Mouse (Mus musculus): ENCODE data around the gene Mllt6.
A peak's percentile ranks its signal among the peaks of the same experiment; 100 is the strongest.
"Not testable (repeated sequence)": the region's sequence is repeated elsewhere in the genome, so short reads cannot be mapped to it uniquely, and the experiment has no call there.

Gene Mllt6

DNA sequence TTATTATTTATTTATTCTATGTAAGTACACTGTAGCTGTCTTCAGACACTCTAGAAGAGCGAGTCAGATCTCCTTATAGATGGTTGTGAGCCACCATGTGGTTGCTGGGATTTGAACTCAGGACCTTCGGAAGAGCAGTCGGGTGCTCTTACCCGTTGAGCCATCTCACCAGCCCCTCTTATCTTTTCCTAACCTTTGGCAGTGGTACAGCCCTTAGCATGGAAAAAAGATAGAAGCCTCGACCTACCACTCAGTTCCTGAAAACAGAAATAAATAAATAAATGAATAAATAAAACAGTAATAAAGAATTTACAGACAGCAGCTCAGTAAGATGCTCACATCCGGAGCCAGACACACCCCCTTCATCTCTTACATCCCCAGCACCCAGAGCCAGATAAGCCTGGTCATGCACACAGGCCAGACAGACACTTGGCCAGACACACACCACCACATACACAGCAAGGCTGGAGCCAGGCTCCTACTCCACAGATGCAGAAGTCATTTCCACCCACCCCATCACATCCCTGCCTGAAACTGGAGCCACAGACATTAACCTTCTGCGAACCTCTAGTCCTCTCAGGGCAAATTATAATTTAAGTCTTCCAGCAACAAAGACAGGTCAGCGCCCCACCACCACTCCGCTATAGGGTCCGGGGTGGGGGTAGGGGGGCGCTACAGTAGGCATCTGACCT is 34.1 kb downstream of the Mllt6 start:
- DNase-seq, result no peak

DNA sequence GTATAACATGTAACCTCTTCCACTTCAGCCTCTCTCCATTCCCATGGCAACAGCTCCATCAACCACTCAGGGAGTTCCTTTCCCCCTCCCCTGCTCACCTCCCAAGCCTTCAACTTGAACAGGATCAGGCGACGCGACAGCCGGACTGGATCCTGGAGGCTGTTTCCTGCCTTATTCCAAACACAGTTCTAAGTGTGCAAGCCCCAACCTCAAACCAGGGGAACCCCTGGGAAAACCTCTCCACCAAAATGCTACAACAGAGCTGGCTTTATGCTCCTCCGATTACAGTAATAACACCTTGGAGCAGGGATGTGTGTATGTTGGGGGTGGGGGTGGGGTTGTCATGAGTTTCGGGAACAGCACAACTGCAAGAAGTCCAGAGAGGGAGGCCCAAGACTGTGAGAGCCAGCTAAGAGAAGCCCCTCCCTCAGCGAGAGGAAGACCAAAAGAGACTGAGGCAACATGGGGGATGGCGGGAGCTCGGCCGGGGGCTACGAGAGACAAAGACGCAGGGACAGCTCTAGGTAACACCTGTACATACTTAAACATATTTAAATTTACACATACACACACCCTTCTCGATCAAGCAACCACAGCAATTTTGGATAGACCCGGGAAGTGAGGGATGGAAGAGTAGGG is 34.8 kb downstream of the Mllt6 start:
- DNase-seq, result peak in 1 of 2 experiments; percentile 45

DNA sequence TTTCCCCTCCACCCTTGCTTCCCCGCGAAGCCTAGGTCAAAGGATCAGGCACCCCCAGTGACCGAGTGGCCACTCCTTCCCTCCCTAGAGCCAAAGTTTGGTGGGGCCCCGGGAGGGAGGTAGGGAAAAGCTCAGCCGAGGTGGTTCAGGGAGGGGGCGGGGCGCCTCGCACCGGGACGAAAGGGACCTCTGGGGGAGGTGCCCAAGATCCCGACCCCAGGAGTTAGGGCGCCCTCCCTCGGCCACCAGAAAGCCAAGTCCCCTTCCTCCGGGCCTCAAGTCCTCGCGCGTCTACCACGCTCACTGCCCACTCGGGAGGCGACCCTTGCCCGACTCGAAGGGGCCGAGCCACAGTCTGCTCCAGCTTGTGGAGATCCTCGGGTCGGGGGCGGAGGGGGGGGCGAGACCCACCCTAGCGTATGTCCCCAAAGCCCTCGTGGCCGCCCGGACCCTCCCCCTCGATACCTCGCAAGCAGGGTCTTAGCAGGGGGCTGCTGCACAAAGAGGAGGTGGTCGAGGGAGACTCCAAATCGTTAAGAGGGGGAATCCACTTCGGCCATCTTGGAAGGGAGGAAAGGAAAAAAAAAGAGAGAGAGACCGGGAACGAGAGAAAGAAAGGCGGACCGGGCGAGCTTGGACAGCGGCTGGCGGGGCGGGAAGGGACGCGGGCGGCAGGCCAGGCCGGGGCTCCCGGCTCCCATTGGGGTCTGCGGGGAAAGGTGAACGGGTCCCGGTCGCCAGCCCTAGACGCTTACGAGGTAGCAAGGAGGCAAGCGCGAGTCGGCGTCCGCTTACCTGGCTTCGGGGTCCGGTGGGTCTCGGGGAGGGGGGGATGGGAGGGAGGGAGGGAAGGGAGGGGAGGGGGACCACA is 35.8 kb downstream of the Mllt6 start:
- peak; percentile 75 to 88 for DNase-seq

DNA sequence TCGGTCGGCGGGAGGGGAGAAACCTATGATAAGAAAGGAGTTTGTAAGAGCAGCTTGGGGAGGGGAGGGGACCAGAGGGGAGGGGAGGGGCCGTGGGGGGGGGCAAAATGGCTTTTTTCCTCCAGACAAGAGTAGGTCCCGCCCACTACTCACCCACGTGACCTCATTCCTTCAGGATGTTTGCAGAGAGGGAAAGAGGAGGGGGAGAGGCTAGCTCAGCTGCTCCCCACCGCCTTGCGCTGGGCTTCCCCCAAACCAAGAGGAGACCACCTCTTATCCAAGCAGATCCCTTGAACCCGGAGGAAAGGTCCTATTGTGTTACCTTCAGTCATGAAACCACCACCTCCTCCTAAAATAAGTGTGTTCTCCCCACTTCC is 36.4 kb downstream of the Mllt6 start:
- peak; percentile 93 to 97 for DNase-seq

DNA sequence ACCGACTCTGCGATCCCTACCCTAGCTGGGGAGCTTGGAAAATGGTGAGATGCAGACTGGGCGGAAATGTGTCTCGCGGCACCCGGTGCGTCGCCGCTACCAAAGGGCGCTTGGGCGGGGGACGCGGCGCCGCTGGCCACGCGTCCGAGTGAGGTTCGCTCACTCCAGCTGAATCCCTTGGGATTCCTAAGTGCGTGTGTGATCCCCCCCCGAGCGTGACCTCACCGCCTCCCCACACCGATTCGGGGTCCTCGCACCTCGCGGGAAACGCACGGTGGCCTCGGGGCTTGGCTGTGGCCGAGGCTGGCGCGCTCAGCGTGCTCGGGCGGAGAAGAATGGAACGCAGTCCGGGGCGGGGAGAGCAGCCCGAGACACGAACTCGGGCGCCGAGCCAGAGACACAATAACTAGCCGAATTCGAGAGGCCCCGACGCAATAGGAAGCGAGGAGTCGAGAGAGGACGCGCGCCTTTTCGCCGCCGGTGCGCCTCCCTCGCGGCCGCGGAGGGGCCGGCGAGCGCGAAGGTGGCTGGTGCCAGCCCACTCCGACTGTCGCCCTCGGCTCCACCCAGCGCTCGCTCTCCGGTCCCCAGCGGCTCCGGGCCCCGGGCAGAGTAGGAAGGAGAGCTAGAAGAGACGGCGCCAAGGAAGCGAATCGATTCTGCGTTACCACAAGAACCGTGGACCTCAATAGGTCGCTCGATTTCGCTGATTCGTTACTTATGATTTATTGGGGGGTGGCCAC is 37.0 kb downstream of the Mllt6 start, which contains the start of gene Pcgf2:
Gene Pcgf2, minus strand, starts transcription at position 495 of the 743 bp plus-strand sequence.
- peak; percentile 90 to 93 for DNase-seq

DNA sequence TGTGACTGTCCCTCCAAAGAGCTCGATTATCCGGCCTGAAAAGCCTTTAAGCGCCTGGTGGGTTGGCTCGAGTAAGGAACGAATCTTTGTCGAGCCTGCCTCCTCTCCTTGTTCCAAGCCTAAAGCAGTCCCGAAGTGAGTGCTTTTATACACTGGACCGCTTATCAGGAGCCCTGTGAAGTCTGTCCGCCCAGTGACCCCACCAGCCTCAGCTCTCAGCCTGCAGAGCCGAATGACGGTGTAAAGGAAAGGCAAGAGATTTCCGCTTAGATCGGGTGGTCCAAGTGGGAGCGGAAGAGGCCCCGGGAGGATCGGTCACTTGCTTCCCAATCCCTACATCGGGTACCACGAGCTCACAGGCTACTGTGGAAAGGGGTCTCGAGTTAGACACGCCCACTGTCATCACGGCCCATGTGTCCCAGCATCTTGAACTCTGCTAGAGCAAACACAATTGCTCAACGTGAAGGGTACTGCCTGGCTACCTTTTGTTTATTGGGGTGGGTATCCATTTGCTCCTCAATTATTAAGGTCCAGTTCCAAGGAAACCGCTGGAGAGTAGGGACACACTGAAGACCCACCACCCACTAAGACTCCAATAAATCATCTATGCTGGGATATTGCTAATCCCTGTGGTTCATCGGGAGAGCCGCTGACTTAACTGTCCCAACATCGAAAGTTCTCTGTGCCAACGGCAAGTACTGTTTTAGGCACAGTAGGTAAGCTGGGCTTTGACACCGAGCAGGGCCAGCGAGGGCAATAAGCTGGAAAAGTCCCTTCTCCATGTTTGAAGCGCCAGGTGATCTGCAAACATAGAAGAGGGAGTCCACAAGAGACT is 37.7 kb downstream of the Mllt6 start:
- DNase-seq, result peak in 1 of 2 experiments; percentile 48

DNA sequence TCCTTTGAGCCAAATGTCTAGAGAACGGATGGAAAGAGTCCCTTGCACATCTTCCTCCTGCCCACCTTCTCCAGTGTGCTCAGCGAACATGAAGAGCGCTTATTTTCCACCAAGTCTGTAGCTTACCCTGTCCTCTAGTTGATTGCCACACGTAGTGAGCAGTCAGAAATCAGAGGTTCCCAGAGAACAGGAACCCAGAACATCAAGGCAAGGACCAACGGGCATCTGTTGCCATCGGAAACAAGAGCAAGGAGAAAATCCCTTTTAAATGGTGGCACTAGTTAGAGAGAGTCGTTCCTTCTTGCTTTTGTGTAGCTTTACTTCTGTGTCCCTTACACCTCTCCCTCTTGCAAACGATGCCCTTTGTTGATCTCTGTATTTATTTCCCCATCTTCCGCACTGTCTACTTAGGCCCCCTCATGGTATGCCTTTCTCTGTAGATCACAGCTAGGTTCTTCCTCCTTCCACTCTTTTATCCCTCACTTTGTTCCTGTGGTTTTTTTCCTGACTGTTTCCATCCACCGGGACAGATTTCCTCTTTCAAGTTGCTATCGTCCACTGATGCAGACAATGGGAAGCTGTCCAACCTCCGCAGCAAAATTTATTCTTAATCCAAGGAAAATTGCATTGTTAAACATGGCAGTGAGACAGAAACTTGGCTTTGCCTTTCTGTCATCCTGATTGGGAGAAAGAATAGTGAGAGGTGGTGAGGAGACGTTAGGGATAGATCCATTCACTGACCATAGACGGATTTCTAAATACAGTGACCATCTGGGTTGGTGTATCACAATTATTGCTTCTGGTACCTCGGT is 38.6 kb downstream of the Mllt6 start:
- DNase-seq, result no peak

DNA sequence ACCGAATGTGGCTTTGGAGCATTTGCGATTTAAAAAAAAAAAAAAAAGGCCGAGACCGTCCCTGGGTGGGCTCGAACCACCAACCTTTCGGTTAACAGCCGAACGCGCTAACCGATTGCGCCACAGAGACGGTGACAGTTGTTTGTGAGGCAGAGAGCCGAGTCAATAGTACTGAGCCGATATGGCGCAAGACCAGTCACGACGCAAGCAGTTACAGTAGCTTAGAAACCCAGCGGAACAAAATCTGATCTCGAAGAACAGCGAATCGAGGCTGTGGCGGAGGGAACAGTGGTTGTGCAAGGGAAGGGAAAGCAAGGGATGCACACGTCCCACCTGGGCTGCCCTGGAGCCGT is 39.2 kb downstream of the Mllt6 start:
- peak; percentile 96 to 97 for DNase-seq

DNA sequence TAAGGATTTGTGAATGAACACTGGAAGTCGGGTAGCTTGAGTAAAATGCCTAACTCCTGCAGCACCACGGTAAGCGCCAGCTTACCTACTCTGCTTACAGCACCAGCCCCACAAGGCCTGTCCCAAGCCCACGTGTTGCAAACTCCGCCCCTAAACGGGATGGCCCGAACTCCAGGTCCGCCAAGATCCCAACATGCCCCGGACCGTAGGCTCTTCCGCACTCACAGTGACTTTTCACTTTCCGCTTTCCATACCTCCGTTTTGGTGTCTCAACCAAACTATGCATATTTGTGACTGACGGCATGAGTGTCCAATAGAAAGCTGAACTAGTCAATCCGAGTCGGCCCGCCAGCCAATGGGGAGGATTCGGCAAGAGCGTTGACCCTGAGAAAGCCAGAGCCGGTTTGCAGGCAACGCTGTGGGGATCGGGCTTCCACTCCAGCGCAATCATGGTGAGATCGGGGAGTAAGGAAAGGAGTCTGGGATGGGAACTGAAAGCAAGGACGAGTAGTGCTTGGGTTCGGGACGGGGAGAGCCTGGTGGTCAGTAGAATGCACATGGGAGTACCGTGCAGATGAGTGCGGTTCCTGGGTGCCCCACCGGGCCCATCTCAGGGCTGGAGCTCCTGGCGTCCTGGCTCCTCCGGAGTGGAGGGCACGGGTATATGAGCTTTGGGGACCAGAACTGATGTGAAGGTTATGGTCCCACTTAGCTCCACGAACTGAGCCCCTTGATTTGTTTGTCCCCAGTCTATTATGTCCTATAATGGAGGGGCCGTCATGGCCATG is 40.0 kb downstream of the Mllt6 start, which contains the start of gene Psmb3:
Gene Psmb3, plus strand, starts transcription at position 361 of the 788 bp plus-strand sequence.
- DNase-seq, result peak; percentile 99 to 100

DNA sequence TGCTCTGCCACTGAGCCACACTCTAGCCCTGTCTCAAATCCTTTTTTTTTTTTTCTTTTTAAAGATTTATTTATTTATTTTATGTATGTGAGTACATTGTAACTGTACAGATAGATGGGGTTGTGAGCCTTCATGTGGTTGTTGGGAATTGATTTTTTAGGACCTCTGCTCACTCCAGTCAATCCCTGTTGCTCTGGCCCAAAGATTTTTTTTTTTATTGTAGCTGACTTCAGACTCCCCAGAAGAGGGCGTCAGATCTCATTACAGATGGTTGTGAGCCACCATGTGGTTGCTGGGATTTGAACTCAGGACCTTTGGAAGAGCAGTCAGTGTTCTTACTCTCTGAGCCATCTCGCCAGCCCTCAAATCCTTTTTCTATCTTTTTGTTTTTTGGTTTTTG is 46.9 kb downstream of the Mllt6 start:
- DNase-seq, result not testable (repeated sequence)

DNA sequence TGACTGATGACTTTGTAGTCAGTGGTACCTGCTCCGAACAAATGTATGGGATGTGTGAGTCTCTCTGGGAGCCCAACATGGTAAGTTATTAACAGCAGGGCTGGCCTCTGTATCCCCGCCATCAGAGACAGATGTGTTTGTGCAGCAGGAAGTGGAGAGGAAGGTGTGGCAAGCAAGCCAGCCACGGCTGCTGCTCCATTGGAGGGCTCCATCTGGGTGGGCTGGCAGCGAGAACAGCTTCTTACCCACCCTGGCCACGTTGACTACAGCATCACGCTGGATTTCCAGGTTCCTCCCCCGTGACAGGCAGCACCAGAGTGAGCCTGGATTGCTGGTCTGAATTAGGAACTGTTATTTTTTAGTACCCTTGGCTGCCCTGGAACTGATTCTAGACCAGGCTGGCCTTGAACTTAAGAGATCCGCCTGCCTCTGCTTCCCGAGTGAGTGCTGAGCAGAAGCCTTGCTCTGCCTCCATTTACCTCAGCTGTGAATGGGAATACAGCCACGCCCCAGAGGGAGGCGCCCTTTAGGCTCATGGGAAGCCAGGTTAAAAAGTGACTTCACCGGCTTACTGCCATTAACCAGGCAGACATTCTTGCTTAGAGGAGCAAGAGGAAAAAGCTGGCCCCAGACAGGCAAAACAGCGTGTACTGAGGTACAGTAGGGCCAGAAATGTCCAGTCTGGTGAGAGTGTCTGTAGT is 48.1 kb downstream of the Mllt6 start:
- no peak for DNase-seq

DNA sequence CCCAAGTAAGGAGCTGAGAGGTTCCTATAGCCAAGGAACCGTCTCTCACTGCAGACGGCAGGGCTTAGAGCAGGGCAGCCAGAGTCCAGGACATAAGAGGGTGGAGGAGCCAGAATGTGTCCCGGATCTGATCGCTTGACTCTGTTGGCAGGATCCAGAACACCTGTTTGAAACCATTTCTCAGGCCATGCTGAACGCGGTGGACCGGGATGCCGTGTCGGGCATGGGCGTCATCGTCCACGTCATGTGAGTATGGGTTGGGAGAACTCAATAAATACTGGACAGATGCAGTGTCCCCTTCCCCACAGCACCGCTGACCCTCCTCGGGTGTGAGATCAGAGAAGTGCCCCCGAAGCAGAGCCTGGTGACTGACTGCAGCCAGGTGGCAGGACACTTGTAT is 49.1 kb downstream of the Mllt6 start:
- no peak for DNase-seq

DNA sequence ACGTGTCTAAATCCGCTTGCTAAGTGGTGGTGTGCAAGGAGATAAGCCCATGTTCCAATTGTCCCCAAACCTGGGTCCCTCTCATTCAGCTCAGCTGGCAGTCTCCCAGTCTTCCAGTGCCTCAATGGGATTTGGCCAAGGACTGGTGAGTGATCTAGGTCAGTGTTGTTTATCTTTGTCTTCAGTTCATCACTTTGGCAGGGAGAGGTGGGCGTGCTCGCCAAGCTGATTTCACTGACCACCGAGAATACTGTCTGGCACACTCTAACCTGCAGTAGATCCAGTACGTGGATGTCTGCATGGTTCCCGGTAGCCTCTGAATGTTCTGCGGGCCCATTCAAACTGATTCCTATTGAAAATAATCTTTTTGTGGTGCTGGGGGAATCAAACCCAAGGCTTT is 50.7 kb downstream of the Mllt6 start:
- peak; percentile 80 to 87 for DNase-seq

DNA sequence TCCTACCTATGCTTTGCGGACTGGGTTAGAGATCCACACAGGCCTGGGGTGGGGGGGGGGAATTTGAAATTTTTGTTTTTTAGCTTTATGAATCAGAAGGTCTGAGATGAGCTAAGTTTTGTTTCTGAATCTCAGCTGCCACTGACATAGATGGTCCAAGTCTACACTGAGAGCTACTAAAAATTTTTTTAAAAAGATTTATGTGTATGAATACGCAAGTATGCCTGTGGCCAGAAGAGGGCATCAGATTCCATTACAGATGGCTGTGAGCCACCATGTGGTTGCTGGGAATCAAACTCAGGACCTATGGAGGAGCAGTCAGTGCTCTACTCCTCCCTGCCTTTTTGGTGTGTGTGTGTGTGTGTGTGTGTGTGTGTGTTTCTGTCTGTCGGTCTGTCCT is 51.1 kb downstream of the Mllt6 start:
- DNase-seq, result no peak

DNA sequence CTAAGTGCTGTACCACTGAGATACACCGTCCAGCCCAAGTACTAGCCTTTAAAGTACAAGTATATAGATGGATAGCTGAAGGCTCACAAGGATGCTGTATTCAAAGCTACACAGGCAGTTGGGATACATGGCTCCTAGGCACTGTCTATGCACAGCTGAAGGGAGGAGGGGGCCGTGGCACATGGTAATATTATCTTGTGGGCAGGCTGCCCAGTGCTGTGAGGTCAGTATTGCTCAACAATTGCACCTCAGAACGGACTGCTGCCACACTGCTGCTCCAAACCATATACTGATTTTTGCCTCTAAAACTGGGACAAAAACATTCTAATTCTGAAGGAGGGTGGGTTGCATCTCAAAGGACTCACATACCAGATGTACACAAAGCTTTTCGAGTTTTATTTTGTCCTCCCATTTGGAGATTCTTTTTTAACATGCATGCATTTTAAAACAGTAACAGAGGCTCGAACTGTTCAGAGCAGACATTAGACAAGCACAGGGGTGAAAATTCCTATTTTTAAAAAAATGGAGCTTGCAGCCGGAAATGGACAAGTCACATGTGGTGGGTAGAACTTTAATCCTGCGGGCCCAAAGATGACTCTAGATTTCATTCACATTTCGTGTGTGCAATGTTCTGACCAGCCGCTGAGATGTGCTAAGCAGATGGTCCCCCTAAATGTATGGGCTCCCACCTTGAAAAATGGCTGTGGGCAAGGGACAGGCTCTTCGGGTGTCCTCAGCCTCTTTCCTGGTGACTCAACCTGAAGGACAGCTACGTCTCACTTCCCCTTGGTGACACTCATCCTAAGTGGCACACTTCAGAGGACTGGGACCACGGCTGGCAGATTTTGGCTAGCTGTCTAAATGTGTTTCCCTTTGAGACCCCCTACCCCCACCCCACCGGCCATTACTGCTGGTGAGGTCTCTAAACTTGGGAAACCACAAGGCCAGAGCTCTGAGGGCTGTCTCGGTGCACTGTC is 51.9 kb downstream of the Mllt6 start:
- peak; percentile 35 to 52 for DNase-seq

DNA sequence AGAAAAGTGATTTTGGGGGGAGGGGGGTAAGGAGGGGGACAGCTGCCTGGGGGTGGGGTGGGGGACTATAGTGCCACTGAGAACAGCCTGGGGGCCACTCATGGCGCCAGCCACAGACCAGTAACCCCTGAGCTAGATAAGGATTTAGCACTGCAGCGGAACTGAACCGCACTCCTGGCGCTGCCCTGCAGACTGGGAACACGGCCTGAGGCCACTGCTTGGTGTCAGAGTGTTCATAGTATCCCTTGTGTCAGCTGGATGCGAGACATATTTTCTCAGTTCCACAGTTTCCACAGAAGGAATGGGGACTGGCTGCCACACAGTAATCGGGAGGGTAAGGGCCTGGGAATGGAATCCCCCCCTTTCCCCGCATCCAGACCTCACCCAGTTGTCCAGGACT is 52.8 kb downstream of the Mllt6 start:
- DNase-seq, result no peak

DNA sequence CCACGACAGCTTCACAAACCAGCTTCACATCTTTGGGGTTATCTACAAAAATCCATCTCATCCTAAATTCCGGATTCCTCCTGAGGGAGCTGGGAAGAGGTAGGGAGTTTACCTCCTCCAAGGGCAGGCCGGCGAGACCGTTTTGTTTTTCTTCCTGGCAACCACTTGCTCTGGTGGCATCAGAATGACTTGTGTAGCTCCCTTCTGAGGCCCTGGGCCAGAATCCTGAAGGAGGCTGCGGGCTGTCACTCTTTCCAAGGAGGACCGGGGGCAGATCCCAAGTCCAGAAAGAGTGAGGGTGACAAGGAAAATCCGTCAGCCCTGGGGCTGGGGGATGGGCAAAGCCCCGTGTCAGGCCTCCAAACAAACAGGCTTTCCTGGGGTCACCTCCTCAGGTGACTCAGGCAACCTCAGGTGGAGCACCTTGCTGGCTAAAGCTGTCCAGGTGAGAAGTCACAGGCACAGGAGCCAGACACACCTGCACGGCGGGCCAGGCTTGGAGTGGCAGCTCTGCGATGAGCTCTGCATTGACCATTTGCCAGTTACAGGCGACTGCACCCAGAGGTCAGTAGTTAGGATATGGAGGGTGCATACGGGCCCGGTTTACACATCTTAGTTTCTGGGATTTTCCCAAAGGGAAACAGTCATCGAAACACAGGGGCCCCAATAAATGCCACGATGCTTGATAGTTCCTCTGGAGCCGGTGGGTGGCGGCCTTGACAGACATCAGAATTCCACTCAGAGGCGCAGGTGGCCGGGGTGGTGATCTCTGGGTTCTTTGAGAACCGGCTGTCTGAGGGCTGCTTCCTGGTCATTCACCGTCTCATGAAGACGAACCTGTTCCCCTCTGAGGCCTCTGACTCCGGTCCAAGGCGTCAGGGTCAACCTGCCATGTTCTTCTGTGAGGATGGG is 54.4 kb downstream of the Mllt6 start:
- DNase-seq, result no peak
